Mouse (Mus musculus) adipocyte (in vitro differentiated cells): ENCODE data around the gene Ubl4b.

Experiments
- DNase-seq: peaks from one replicate; pipeline ENCODE4 v3.0.0-alpha.2; 2016; ENCODE audit warnings: low spot score

Ubl4b gene

DNA sequence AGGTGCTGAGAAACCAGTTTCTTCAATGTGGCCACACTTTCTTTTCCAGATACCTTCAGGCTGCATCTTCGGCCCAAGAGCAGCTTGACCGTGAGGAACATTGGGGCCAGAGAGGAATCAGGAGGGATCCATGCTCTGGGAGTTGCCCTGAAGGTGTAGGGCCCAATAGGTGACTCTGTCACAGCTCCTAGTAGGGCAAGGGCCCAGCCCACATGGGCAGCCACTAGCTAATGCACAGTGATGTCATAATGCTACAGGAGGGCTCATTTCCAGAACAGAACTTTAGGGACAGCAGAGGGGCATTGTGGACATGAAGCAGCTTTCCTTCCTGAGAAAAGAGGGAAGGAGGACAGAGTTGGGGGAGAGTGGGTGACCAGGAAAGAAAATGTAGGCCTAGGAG lies at the start of gene Ubl4b:
TSS of gene Ubl4b (minus strand) at position 232 of the 400 bp plus-strand sequence.
- DNase-seq = no peak

DNA sequence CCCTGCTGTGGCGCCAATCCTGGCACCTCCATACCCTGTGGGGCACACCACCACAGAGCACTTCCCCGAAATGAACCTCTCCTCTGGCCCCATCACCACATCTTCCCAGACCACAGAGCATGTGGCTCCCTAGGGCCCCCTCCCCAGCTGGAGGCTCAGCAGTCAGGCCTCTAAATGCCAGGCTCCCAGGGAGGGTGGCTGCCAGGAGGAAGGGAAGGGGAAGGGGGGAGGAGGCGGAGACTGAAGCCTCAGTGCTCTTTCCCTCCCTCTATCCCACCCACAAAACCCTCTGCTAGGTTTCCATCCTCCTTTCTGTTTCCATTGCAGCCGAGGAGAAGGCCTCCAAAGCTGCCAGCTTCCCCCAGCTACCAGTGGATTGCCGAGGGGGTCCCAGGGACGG lies 45.3 kb upstream of the Ubl4b start:
- DNase-seq = no peak

DNA sequence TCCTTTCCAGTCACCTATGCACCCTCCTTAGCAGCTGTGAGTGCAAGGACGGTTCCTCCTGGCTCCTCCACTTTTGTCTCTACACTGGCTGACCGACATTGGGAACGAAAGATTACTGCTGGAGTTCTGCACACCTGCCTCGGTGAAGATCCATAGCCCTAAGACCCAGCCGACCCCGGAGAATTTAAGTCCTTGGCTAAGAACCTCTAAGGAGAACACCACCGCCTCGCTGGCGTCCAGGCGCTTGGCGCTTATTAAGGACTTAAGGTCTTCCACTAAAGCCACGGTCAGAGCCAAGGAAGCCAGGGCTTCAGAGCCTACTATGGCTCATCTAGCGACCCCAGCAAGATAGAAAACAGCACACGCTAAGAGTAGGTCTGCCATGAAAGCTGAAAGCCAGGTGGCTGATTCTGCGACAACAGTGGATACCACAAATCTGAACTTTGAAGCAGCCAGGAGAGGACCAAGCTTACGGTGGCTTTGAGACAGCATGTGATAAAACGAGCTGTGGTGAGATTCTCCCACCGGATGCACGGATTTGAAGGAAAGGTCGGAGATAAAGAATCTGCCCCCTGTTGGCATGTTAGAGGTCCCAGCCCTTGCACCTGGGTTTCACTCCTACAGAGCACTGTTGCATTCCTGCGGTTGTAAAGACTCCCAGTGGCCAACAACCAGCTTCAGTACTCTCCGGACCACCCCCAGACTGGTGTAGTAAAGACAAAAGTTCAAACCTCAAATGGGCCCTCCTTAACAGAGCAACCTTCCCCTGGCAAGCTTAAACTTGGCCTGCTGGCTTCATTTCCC lies 42.9 kb upstream of the Ubl4b start:
- DNase-seq = no peak

DNA sequence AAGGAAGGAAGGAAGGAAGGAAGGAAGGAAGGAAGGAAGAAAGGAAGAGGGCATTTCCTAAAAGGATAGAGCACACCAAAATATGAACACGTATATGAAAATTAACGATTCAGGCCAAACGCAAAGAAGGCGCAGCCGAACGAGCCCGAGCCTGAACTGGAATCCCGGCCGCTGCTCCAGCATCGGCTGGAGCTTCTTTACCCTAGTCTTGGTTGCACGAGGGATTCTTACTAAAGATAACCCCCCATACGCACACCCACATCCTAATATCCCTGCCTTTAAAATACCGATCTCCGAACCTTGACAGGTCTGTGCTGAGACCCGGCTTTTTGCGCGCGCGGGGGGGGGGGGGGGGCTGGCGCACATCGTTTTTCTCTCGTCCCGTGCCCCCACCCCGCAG lies 42.3 kb upstream of the Ubl4b start:
- no peak for DNase-seq

DNA sequence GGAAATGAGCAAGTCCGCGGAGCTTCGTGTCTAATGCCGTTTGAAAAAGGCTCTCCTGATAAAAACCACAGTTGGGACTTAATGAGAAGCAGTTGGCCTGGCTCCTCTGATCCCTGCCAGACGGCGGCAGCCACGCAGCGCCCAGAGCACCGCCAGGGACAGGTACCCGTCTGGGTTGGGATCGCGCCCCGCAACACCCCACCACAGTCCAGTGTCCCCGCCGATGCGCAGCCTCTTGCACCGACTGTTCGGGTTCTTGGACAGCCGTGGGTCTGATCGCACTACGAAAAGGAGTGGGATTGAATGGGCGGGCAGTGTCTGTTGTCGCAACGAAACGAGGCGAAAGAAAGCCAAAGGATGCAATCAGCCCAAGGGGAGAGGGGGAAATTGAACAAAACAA lies 41.7 kb upstream of the Ubl4b start:
- DNase-seq = no peak

DNA sequence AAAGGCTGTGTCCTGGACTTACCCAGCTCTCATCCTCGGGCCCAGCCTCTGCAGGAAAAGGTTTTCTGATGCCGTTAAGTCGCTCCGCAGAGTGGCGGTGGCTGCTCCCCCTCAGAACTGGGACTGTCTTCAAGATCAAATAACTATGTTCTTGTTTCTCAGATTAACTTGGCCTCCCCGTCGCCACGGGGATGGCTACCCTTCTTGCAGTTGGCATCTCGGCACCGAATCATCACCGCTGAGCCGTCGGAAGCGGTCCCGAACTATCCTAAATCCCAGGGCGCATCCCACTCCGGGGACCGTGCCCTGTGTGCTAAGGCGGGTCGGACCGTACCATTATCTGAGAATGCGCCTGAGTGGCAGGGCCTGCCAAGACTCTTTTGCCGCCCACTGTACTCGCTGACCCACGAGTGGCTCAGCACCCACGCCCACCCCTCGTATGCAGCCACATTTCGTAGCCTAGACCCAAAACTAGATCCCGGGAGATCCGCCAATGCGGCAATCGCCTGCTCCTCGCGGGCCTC lies 41.1 kb upstream of the Ubl4b start:
- no peak for DNase-seq

DNA sequence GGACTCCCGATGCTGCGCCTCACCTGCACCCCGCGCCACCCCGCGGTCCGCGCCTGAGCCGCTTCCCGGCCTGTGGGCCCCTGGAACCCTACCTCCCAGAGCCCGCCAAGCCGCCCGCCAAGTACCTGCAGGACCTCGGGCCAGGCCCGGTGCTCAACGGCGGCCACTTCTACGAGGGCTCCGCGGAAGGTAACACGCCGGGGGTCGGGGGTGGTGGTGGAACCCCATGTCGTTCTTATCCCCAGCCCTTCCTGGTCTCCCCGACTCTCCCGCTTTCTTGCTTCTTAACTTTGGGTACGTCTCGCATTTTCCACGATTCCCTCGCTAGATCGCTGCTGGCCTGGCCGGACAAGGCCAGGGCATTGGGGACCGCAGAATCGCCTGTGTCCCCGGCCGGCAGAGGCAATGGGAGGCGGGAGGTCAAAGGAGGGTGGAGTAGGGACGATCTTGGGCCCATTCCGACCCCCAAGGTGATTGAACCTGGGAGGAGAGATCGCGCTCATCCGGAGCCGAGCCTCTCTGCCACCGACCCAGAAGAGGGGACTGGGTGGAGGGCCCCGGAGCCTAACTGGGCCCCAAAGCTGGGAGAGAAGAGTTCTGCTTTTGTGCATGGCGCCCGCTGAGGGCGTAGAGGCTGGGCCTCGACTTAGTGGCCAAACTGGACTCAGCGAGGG lies 40.5 kb upstream of the Ubl4b start:
- DNase-seq = no peak

DNA sequence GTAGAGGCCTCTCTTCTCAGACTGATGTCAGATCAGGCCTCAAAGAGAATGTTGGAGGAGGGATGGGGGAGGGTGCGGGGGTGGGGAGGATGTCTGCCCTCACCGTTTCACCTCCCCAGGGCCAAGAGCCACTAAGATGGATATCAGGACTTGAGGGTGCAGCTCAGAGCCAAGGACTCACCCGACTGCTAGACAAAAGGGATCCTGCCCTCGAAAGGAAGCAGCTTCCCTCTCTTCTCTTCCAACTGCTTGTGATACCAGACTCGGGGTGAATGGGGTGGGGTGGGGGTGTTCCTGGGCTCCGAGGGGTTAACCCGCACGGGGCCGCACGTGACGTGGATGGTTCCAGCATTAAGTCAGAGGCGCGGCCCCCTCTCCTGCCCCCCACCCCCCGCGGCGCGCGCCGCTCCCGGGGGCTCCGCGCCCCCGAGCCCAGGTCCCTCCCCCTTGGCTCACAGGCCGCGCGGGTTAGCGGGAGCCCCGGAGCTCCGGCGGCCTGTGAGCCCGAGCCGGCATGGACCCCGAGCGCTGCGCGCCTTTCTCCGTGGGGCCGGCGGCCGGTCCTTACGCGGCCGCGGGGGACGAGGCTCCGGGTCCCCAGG lies 39.9 kb upstream of the Ubl4b start, which contains the start of gene Alx3:
TSS of gene Alx3 (plus strand) at position 370 of the 602 bp plus-strand sequence.
- DNase-seq = no peak

DNA sequence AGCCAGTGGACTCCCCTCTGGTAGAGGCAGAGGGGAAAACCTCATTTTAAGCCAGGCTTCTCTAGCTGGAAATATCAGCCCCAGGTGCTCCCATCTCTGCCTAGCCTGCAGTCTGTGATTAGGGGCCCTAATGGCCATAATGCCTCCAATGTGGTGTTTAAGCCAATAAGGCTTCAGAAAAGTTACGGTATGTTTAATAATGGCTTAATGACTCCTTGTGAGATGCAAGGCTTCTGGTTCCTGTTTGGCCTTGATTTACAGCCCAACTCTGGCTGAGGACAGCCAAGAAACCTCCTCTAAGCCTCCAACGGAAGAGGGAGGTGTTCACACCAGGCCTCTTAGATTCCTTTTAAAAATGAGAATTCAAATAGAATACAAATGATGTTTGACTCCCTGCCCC lies 38.8 kb upstream of the Ubl4b start:
- no peak for DNase-seq

DNA sequence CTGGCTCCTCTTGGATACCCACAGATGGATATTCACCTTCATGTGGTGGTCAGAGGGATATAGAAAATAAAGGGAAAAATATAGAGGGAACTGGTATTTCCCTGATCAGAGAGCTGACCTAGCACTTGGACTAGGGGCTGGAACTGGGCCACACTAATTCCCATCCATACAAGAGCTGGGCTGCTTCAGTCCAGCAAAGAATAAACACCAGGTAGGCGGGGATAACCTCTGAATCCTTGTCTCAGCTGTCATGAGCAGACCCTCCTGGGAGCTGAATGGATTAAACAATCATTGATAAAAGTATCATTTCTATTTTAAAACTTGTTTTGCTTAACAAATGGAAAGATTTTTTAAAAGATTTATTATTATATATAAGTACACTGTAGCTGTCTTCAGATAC lies 36.7 kb upstream of the Ubl4b start:
- DNase-seq = no peak

DNA sequence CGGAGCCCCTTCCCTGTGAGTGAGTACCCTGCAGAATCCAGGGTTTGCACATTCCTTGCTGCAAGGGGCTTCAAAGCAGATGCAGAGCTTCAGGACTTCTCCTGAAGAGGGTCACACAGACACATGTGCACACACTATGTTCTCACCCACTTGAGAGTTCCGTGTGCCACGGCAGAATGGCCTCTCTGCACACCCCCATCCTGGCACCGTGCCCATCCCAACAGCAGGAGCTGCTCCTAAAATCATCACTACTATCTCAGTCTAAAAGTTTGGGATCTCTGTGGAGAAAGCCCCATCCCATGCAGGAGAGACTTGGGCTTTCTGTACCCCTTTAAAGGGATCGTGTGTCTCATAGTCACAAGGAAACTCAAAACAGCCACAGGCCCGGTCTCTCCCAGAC lies 31.6 kb upstream of the Ubl4b start:
- DNase-seq = no peak

DNA sequence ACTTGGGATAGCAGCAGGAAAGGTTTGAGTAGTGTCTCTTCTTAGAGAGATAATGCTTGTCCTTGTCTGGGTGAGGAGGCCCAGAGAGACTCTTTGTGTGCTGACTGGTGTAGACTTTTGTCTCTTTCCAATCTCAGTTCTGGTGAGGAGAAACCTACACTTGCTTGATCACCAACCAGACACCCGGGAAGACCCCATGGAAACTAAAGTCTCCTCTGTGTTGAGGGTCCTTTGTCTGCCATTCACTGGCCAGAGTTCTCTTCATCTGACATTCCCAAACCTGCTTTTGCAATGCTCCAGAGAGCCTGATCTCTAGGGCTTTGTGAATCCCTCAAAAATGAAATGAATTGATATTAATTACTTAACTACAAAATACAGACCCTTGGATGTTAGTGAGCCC lies 29.0 kb upstream of the Ubl4b start:
- no peak for DNase-seq

DNA sequence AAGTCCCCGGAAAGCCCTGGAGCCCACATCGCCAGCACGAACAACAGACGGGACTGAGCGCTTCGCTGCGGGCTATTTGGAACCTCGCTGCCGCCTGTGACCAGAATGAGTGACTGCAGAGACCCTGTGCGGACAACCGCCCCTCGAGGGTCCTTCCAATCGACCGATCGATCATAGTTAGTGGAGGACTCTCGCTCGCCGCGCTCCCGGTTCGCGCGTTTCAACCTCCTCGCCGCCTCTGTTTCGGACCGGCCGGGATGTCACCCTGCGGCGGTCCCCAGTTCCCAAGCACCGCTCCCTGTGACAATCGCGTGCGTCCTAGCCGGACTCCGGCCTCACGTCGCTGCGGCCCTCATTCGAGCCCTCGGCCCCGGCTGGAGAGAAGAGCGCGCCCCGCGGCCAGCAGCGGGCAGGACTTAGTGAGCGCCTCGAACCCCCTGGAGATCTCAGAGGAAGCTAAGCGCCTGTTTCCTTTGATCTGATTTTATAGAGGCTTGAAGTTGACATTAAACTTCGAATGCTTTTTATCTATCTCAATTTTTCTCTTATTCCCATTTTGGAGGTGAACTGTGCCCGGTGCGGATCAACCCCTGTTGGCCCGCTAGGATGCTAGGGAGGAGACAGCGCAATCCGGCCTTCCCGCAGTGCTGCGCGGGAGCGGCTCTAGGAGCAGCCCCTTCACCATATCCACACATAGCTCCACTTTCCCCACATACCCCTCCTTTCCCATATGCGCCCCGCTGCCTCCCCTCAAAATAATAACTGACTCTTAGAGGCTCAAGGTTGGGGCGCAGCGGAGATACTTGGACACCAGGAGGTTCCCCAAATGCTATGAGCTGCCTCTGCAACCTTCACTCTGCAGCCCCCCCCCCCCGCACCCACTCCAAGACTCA lies 28.2 kb upstream of the Ubl4b start:
- no peak for DNase-seq

DNA sequence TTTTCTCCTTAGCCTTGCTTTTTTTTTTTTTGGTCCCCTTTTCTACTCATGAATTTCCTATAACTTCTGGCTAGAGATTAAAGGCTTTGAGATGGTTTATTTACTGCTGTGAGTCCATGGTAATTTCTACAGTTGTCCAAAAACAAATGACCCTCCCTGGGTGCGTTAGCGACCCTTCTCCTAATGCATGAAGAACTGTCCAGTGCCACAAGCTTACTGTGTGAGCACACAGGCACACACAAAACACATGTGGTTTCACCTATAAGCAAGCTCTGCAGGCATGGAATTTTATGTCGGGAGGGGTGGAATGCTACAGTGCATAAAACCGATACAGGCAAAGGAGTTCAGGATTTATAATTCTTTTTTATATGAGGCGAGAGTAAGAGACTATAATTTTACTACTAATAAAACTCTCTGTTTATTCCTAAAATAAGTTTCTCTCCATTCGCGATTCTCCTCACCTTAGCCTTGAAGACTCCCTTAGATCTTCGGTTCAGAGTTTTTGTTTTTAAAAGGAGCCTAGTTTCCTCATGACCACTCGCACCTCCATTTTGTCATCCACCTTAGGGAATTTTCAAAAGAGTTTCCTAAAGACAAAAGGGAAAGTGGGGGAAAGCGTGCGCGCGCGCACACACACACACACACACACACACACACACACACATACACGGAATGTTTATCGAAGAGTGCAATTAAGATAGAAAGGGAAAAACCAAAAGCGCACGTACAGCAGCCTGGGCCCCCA lies 27.4 kb upstream of the Ubl4b start:
- no peak for DNase-seq

DNA sequence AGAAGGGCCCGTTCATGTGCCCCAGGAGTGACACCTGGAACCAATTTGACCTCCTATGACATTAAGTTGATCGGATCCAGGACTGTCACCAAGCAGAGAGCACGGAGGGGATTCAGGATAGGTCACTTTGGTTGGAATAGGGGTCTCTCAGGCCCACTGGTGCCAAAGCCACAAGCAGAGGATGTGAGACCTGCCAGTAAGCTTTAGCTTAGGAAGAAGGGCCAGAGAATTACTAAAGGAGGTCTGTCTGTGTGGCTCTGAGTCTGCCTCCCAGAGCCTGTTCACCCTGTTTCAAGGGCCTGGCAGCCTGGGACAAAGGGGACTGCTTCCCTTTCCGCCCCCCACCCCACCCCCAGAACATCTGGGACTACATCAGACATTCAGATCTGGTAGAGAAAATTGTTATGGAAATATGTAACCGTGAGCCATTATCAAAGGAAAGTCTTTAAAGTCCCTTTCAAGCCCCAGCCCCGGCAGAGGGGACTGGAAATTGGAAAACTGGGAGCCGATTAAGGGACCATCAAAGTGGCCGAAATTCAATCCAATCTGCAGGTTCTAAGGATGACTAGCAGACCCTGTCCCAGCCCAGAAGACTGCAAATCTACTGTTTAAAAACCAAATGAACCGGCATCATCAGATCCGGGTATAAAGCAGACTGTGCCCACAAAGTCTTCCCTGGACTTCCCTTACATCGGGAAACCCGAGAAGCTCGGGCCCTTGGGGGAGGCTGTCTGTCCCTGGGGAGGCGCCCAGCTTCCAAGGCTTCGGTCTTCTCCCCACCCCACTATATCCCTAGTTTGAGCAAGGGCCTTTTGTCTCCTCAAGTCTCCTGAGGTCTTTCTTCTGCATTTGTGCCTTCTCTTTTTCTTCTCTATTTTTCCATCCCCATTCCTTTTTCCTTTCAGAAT lies 26.5 kb upstream of the Ubl4b start:
- DNase-seq = no peak

DNA sequence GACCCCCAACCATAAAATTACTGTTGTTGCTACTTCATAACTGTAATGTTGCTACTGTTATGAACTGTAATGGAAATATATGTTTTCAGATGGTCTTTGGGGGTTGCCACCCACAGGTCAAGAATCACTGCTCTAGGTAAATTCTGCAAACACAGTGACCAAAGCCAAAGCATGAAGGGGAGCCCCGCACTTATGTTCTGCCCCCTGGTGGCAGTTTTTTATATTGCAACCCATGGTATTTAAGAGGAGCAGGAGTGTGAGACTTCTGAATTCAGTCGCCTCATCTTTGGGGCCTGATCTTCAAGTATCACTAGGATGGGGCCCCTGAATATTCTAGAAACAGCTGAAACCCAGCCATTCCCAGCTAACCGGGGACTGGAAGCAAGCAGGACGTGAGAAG lies 24.6 kb upstream of the Ubl4b start:
- peak; percentile 77 for DNase-seq

DNA sequence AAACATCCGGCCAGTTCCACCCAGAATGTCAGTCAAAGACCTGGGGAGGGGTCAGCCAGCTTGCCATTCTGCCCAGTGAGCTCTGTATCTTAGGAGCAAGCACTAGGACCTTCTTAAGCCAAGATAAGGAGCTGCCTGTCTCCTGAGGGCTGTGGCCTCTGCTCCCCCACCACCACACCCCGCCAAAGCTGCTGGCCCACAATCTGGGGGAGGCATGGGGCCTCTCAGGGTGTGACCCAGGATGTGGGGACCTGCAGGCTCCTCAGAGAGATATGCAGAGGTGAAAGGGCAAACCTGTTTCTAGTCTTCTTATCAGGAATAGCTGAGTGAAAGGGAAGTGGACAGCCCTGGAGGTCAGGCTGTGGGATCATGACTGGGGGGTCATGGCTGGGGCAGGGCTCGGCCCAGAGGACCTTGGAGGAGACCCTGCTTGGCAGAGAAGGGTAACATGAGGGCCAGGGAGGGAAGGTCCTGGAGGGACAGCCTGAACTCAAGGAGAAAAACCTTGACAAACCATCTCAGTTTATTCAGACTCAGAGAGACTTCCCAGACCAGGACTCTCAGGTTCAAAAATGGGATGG lies 23.0 kb upstream of the Ubl4b start:
- no peak for DNase-seq

DNA sequence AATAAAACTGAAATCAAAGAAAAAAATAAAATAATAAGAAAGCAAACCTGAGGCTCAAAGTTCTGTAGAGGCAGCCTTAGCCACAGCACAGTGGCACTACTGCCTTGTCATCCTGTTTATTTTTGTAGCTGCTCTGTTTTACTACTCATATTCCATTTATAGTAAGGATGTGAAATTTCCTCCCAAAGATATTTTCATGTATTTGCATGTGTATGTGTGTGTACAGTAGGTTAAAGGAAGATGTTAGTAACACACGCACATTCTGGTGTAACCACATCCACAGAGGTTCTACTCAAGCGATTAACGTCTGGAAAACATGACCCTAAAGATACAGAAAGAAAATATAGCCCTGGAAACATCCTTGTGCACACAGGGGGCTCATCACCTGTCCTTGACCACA lies 21.9 kb upstream of the Ubl4b start:
- no peak for DNase-seq

DNA sequence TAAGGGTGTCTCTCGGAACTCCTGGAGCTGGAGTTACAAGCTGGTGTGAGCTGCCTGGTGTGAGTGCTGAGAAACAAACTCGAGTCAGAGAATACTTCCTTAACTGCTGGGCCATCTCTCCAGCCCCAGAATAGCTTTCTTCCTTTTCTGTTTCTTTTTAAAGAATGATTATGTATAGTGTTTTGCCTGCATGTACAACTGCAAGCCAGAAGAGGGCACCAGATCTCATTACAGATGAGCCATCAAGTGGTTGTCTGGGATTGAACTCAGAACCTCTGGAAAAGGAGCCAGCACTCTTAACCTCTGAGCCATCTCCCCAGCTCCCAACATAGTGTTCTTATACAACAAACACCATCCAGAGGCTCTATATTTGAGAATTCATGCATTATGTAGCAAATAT lies 16.3 kb upstream of the Ubl4b start:
- DNase-seq = no peak

DNA sequence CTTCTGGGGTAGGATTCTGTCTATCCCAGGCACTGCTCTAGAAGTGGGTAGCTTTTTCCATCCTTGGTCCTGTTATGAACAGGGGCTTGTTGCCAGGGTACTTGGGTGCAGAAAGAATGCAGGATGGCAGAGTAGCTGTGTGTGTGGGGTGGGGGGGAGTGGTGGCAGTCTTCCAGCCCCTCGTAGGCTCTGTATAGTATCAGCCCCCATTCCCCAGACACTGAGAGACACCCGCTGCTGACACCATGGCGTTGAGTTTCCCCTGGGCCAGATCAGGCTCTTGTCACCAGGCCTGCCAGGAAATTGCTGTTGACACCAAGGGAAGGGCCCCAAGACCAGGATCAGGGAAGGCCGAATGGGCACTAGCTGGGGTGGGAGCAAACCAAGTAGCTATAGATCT lies 13.8 kb upstream of the Ubl4b start:
- no peak for DNase-seq
